Mouse (Mus musculus) liver, embryonic 13.5 days (tissue): ENCODE measurements at regions not wholly inside any gene's neighbourhood (a gene's known extent, or its start where the extent isn't known, plus 50 kb on each side); places are given as distances from the start of the nearest gene placed in this dataset.

Source experiments
- ATAC-seq: fragments of 200-750 bp; cut with Nextera tagmentation; 2 replicates; pipeline ENCODE4 v1.8.0; 2017; ENCODE audit warnings: low read depth, mild to moderate bottlenecking, moderate number of reproducible peaks, moderate library complexity
- DNase-seq: peaks from one replicate; pipeline ENCODE4 v3.0.0; 2022
- H3K27ac ChIP-seq: fragments of 300-500 bp; sonication (generic); 2 replicates; pipeline ENCODE4 v1.5.1; 2015; ENCODE audit warnings: moderate library complexity, mild to moderate bottlenecking, inconsistent platforms
- H3K27me3 ChIP-seq: fragments of 300-500 bp; sonication (generic); 2 replicates; pipeline ENCODE4 v1.6.1; 2015; ENCODE audit warnings: mild to moderate bottlenecking, inconsistent platforms
- H3K36me3 ChIP-seq: fragments of 300-500 bp; sonication (generic); 2 replicates; pipeline ENCODE4 v1.6.1; 2015; ENCODE audit warnings: mild to moderate bottlenecking, inconsistent platforms
- H3K4me1 ChIP-seq: fragments of 300-500 bp; sonication (generic); replicated peaks from 2 replicates; pipeline ENCODE4 v1.6.1; 2015; ENCODE audit warnings: inconsistent platforms
- H3K4me2 ChIP-seq: fragments of 300-500 bp; sonication (generic); 2 replicates; pipeline ENCODE4 v1.6.1; 2015; ENCODE audit warnings: inconsistent platforms, mild to moderate bottlenecking, moderate library complexity
- H3K4me3 ChIP-seq: fragments of 300-500 bp; sonication (generic); replicated peaks from 2 replicates; pipeline ENCODE4 v1.5.1; 2015; ENCODE audit warnings: mild to moderate bottlenecking, inconsistent platforms
- H3K9ac ChIP-seq: fragments of 300-500 bp; sonication (generic); 2 replicates; pipeline ENCODE4 v1.6.1; 2015; ENCODE audit warnings: mild to moderate bottlenecking, inconsistent platforms
- H3K9me3 ChIP-seq: fragments of 300-500 bp; sonication (generic); replicated peaks from 2 replicates; pipeline ENCODE4 v1.6.1; 2016; ENCODE audit warnings: inconsistent platforms
- WGBS: fragments of 180-500 bp; shearing (Covaris S2); methylation state at CpG from one replicate; pipeline ENCODE4 v1.1.7; 2015; ENCODE audit not compliant: insufficient replicate concordance; 5-methylcytosine and 5-hydroxymethylcytosine counted together

DNA sequence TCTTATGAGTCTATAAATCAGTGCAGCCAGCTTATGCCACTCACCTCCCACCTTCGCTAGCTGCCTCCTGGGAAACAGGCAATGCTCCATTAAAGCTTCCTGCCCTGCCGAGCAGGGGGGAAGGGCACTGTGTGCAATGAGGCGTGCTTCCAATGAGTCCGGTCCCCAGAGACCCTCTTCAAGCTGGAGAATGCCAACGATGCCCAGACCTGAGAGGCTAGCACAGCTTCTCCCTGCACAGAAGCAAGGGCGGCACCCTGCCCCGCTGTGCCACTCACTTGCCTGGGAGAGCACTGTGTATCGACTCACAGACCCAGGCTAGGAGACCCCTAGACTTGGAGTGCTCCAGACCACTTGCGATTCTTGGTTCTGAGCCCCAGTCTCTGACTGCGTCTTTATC lies 188.3 kb downstream of the Pdcd6ip start:
- H3K4me2 ChIP-seq = no peak overlapping the region
- no peak overlapping the region for H3K9ac ChIP-seq
- H3K4me3 ChIP-seq = no peak overlapping the region
- no peaks in the 10 kb centered on the region for H3K36me3 ChIP-seq
- no peak for ATAC-seq
- no peak for DNase-seq
- peaks cover 3% of the 10 kb centered on the region; the same call in 1 of the 2 replicates for H3K9me3 ChIP-seq
- no peaks in the 10 kb centered on the region for H3K4me1 ChIP-seq
- H3K27ac ChIP-seq = no peak overlapping the region
- H3K27me3 ChIP-seq = no peaks in the 10 kb centered on the region
- 58% methylated on average over 10 of the region's 10 CpGs for WGBS

DNA sequence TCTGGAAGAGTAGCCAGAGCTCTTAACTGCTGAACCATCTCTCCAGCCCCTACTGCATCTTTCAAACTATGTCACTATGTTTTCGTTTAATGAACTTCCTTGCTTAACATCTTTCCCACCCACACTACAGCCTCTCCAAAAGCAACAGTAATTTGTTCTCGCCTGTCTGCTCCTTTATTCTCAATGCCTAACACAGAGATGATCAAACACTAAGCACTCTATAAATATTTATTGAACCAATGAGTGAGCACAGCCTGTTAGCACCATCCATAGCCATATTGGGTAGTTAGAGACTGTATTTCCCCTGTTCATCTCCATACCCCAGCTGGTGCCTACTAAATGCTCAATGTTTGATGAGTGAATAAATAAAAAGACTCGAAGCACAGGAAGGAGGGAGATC lies 189.6 kb downstream of the Pdcd6ip start:
- no peak overlapping the region for H3K4me3 ChIP-seq
- no peak overlapping the region for H3K9ac ChIP-seq
- H3K27me3 ChIP-seq = no peaks in the 10 kb centered on the region
- no peak overlapping the region for H3K27ac ChIP-seq
- H3K4me2 ChIP-seq = no peak overlapping the region
- DNase-seq = no peak
- no peaks in the 10 kb centered on the region for H3K36me3 ChIP-seq
- ATAC-seq = no peak
- H3K9me3 ChIP-seq = peaks cover 3% of the 10 kb centered on the region; the same call in 1 of the 2 replicates
- 40% methylated on average over 3 of the region's 3 CpGs for WGBS
- no peaks in the 10 kb centered on the region for H3K4me1 ChIP-seq

GRCm38 (mm10) chr9:113517756-113518155 lies 190.3 kb downstream of the Pdcd6ip start:
- Histone ChIP-seq H3K27me3 (no peaks in the 10 kb centered on the region), H3K9ac (no peak overlapping the region), H3K4me3 (no peak overlapping the region), H3K4me1 (no peaks in the 10 kb centered on the region), H3K9me3 (peaks cover 3% of the 10 kb centered on the region; the same call in 1 of the 2 replicates), H3K36me3 (no peaks in the 10 kb centered on the region), H3K4me2 (no peak overlapping the region), H3K27ac (no peak overlapping the region)
- WGBS = 71% methylated on average over 6 of the region's 6 CpGs
- no peak for DNase-seq
- no peak for ATAC-seq

DNA sequence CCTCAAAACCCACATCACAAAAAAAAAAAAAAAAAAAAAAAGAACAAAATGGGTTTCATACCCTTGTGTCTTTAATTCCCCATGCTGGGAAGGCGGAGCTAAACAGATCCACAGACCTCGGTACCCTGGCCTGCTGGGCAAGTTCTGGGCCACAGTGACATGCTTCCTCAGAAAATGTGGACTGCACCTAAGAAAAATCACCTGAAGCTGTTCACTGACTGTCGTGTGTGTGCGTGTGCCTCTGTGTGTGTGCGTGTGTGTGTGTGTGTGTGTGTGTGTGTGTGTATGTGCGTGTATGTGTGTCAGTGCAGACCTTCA lies 192.4 kb downstream of the Pdcd6ip start:
- H3K4me3 ChIP-seq = no peak overlapping the region
- H3K27ac ChIP-seq = no peak overlapping the region
- WGBS = 73% methylated on average over 6 of the region's 6 CpGs
- DNase-seq = no peak
- no peaks in the 10 kb centered on the region for H3K27me3 ChIP-seq
- ATAC-seq = no peak
- no peak overlapping the region for H3K4me2 ChIP-seq
- peaks cover 3% of the 10 kb centered on the region; the same call in 1 of the 2 replicates for H3K9me3 ChIP-seq
- H3K36me3 ChIP-seq = no peaks in the 10 kb centered on the region
- no peaks in the 10 kb centered on the region for H3K4me1 ChIP-seq
- no peak overlapping the region for H3K9ac ChIP-seq

DNA sequence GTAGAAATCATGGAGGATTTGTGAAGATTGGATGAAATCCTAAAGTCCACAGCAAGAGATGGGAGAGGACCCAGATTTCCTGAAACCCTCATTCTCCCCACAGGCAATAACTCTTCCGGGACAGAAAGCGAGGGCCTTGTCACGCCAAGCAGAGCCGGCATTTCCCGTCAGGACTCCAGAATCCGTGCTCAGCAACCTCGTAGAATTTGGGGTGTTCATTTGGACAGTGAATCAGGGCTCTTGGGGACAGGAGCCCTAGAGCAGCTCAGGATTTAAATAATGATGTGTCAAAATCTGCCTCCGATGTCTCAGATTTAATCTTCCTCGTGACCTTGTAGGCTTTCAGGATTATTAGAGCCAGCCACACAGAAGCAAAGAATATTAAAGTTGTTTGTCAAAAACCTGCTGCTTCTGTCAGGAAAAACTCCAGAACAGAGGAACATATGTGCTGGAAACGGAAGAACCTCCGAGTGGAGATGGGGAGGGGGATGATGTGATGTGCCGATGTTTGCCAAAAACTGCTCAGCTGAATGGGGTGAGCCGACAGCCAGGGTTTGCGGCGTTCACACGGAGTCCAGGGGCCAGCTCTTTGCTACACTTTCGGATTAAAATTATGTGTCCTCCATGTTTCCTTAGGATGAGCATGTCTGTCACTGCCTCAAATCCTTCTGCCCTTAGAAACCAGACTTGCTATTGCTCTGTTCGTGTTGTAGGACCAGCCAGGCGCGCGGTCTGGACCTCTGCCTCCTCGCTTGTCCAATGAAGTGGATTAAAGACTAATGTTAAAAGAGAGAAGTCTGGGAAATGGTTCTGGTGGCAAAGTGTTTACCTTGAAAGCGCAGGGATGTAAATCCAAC lies 193.0 kb downstream of the Pdcd6ip start:
- Histone ChIP-seq H3K4me1 (no peaks in the 10 kb centered on the region), H3K27ac (no peak overlapping the region), H3K4me3 (no peak overlapping the region), H3K27me3 (no peaks in the 10 kb centered on the region), H3K9me3 (peaks cover 3% of the 10 kb centered on the region; the same call in 1 of the 2 replicates), H3K36me3 (no peaks in the 10 kb centered on the region), H3K4me2 (no peak overlapping the region), H3K9ac (no peak overlapping the region)
- 76% methylated on average over 23 of the region's 23 CpGs for WGBS
- DNase-seq (no peak), ATAC-seq (no peak)

DNA sequence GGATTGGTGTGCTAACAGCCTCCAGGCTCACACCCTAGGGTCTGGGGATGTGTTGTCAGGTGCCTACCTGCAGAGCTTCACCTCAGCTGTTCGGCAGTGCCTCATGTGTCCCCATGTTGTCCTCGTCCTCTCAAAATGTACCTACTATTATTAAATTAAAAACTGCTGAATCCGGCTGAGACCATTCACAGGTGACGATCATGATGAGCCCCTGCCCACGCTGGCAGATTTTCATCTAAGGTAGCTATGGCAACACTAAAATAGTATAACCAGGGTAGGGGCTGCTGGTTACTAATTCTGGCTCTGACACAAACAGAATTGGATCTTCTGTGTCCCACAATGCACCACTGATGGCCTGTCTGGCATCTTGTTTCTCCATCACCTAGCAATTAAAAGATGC lies 196.8 kb downstream of the Pdcd6ip start:
- H3K4me1 ChIP-seq = no peaks in the 10 kb centered on the region
- H3K27ac ChIP-seq = no peak overlapping the region
- WGBS = 74% methylated on average over 5 of the region's 5 CpGs
- H3K36me3 ChIP-seq = no peaks in the 10 kb centered on the region
- DNase-seq (no peak), ATAC-seq (no peak)
- no peak overlapping the region for H3K4me2 ChIP-seq
- no peaks in the 10 kb centered on the region for H3K27me3 ChIP-seq
- no peak overlapping the region for H3K4me3 ChIP-seq
- H3K9ac ChIP-seq = no peak overlapping the region
- H3K9me3 ChIP-seq = peaks cover 19% of the 10 kb centered on the region

DNA sequence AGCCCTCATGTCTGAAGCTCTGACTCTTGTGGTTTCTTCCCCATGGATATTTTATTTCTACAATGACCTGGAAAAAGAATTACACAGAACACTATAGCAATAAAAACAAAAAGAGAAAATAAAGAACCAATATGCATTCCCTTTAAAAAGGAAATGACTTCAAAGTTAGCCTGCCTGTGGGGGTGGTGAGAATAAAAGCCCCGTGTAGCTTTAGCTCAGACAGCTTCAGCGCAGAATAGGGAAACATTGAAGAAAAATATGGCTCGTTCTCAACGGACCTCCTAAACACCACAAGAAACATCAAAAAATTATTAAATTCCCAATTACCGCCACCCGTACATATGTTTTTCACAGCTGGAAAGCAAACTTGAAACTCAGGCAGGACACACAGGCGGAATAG lies 198.7 kb downstream of the Pdcd6ip start:
- Histone ChIP-seq H3K4me1 (no peaks in the 10 kb centered on the region), H3K27me3 (no peaks in the 10 kb centered on the region), H3K4me2 (no peak overlapping the region), H3K9ac (no peak overlapping the region), H3K4me3 (no peak overlapping the region), H3K36me3 (no peaks in the 10 kb centered on the region), H3K9me3 (peaks cover 16% of the 10 kb centered on the region), H3K27ac (no peak overlapping the region)
- ATAC-seq (no peak), DNase-seq (no peak)
- 75% methylated on average over 7 of the region's 7 CpGs for WGBS

GRCm38 (mm10) chr9:113508821-113509220 lies 199.2 kb downstream of the Pdcd6ip start:
- Histone ChIP-seq H3K9me3 (peaks cover 16% of the 10 kb centered on the region), H3K4me1 (no peaks in the 10 kb centered on the region), H3K4me2 (no peak overlapping the region), H3K4me3 (no peak overlapping the region), H3K36me3 (no peaks in the 10 kb centered on the region), H3K27me3 (no peaks in the 10 kb centered on the region), H3K9ac (no peak overlapping the region), H3K27ac (no peak overlapping the region)
- 62% methylated on average over 3 of the region's 3 CpGs for WGBS
- DNase-seq (no peak), ATAC-seq (no peak)

DNA sequence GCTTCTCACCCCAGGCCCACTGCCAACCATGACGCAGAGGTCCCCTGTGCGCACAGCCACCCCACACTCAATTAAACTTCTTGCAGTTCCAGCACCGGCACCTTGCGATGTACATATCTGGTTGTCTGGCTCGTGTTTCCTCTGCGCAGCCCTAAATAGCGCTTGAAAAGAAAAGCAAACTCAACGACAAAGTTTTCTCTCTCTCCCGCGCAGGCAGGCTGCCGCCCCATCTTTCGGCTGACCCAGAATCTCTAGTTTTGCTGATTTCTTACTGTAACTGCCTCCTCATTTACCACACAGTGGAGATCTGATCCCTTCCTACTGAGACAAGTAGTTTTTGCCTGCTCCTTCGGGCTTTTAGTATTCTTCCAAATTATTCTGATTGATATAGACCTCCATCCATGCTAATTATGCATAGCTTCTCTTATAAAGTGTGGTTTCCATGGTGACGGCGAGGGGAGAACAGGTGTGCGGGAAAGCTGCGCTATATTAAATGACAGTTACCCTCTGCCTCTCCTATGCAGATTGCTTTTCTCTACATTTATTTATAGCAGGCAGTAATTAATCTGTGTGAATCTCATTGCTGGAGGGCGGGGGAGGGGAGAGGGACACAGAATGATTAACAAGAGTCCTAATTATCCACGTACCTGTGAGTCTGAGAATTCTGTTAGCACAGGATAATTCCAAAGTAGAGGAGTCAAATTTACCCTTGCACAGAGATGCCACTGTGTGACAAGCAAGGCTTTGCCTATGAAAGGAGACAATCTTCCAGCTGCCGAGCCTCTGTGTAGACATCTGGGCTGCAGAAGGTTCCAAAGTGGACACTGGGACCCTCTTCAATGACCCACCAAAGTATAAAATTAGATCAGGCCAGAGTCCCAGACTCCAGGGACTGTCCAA lies 200.2 kb downstream of the Pdcd6ip start:
- no peaks in the 10 kb centered on the region for H3K36me3 ChIP-seq
- peaks cover 16% of the 10 kb centered on the region for H3K9me3 ChIP-seq
- DNase-seq (no peak), ATAC-seq (no peak)
- H3K4me1 ChIP-seq = no peaks in the 10 kb centered on the region
- no peak overlapping the region for H3K4me3 ChIP-seq
- no peak overlapping the region for H3K9ac ChIP-seq
- H3K27me3 ChIP-seq = no peaks in the 10 kb centered on the region
- no peak overlapping the region for H3K27ac ChIP-seq
- H3K4me2 ChIP-seq = no peak overlapping the region
- 77% methylated on average over 20 of the region's 20 CpGs for WGBS

DNA sequence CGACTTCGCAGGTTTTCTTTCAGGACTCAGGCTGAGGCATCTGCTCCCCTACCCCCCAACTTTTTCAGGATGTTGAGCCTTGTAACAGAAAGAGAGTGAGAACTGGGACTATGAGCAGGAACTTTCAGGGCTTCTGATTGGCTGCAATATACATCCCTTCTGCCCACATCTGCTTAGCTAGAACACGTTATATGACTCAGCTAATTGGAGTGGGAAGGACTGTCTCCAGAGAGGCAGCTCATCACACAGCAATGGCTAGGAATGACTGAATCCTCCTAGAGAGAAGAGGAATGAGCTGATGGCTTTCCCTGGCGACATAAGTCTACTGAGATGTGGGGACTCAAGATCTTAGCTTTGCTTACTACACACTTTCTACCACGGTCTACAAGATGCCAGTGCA lies 208.8 kb downstream of the Pdcd6ip start:
- H3K4me2 ChIP-seq = no peak overlapping the region
- no peak overlapping the region for H3K27ac ChIP-seq
- ATAC-seq = no peak
- H3K27me3 ChIP-seq = no peaks in the 10 kb centered on the region
- H3K9ac ChIP-seq = no peak overlapping the region
- no peaks in the 10 kb centered on the region for H3K4me1 ChIP-seq
- H3K4me3 ChIP-seq = no peak overlapping the region
- no peak for DNase-seq
- H3K36me3 ChIP-seq = no peaks in the 10 kb centered on the region
- H3K9me3 ChIP-seq = peaks cover 3% of the 10 kb centered on the region; the same call in 1 of the 2 replicates
- WGBS = 70% methylated on average over 5 of the region's 5 CpGs

DNA sequence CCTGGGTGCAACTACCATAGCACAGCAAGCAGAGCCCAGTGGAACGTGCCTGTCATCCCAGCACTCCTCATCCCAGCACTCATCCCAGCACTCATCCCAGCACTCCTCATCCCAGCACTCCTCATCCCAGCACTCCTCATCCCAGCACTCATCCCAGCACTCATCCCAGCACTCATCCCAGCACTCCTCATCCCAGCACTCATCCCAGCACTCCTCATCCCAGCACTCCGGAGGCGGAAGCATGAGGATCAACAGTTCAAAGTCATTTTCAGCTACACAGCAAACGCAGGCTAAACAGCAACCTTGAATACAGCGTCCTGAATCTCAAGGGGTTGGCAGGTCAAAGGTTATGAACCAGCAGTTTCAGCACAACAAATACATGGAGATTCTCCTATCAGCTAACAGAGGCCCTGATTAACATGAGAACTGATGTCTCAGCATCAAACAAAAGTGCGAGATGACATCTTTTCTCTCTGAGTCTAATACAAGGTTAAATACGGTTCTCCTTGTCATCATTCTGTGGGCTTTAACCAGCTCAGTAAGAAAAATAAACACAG lies 211.8 kb downstream of the Pdcd6ip start:
- no peak overlapping the region for H3K27ac ChIP-seq
- DNase-seq (no peak), ATAC-seq (no peak)
- H3K9ac ChIP-seq = no peak overlapping the region
- no peak overlapping the region for H3K4me2 ChIP-seq
- no peaks in the 10 kb centered on the region for H3K27me3 ChIP-seq
- no peaks in the 10 kb centered on the region for H3K4me1 ChIP-seq
- H3K36me3 ChIP-seq = no peaks in the 10 kb centered on the region
- WGBS = 50% methylated on average over 7 of the region's 7 CpGs
- H3K4me3 ChIP-seq = no peak overlapping the region
- peaks cover 3% of the 10 kb centered on the region; the same call in 1 of the 2 replicates for H3K9me3 ChIP-seq
